Mouse (Mus musculus): Measurements from ENCODE around the gene Fras1. TPM values are rescaled to one million over a fixed set of nuclear protein-coding genes. Genes with fewer than 3 reads are reported as not detected.

Fras1 gene
- polyA plus RNA-seq, 1 experiment, result 0.08 TPM

GRCm38 (mm10) chr5:96722690-96723089 lies 348.9 kb downstream of the Fras1 start:
- no peaks in the 10 kb centered on the region for H3K9me3 ChIP-seq (ENCODE audit: control insufficient read depth, low read length)
- TF ChIP-seq GATA1 (IDR thresholded peaks at IDR 0.05; ENCODE audit: low read length) (no peak), TAL1 (IDR thresholded peaks at IDR 0.05; ENCODE audit: low read length) (no peak)
- no peak overlapping the region for H3K4me3 ChIP-seq (replicated peaks)
- H3K4me1 ChIP-seq (ENCODE audit: control insufficient read depth), result no peaks in the 10 kb centered on the region
- no peaks in the 10 kb centered on the region for H3K27me3 ChIP-seq (ENCODE audit: control insufficient read depth)
- no peaks in the 10 kb centered on the region for H3K36me3 ChIP-seq (ENCODE audit: control insufficient read depth)

GRCm38 (mm10) chr5:96739138-96739878 lies 365.6 kb downstream of the Fras1 start:
- Histone ChIP-seq H3K36me3 (ENCODE audit: control insufficient read depth) (no peaks in the 10 kb centered on the region), H3K4me3 (replicated peaks) (peak overlapping the region; percentile 27), H3K27me3 (ENCODE audit: control insufficient read depth) (no peaks in the 10 kb centered on the region), H3K4me1 (ENCODE audit: control insufficient read depth) (no peaks in the 10 kb centered on the region), H3K9me3 (ENCODE audit: control insufficient read depth, low read length) (no peaks in the 10 kb centered on the region)
- TF ChIP-seq TAL1 (IDR thresholded peaks at IDR 0.05; ENCODE audit: low read length), result no peak
- no peak for TF ChIP-seq GATA1 (IDR thresholded peaks at IDR 0.05; ENCODE audit: low read length)

GRCm38 (mm10) chr5:96747195-96747984 lies 373.6 kb downstream of the Fras1 start:
- no peaks in the 10 kb centered on the region for H3K4me1 ChIP-seq (ENCODE audit: control insufficient read depth)
- no peaks in the 10 kb centered on the region for H3K9me3 ChIP-seq (ENCODE audit: control insufficient read depth, low read length)
- H3K36me3 ChIP-seq (ENCODE audit: control insufficient read depth), result no peaks in the 10 kb centered on the region
- H3K4me3 ChIP-seq (replicated peaks), result no peak overlapping the region
- no peaks in the 10 kb centered on the region for H3K27me3 ChIP-seq (ENCODE audit: control insufficient read depth)
- TF ChIP-seq GATA1 (IDR thresholded peaks at IDR 0.05; ENCODE audit: low read length), result no peak
- no peak for TF ChIP-seq TAL1 (IDR thresholded peaks at IDR 0.05; ENCODE audit: low read length)

GRCm38 (mm10) chr5:96757615-96758014 lies 383.9 kb downstream of the Fras1 start:
- TF ChIP-seq TAL1 (IDR thresholded peaks at IDR 0.05; ENCODE audit: low read length) (no peak), GATA1 (IDR thresholded peaks at IDR 0.05; ENCODE audit: low read length) (no peak)

GRCm38 (mm10) chr5:96762021-96762420 lies 388.3 kb downstream of the Fras1 start:
- TF ChIP-seq TAL1 (IDR thresholded peaks at IDR 0.05; ENCODE audit: low read length), result no peak
- Histone ChIP-seq H3K27me3 (ENCODE audit: control insufficient read depth) (no peaks in the 10 kb centered on the region), H3K36me3 (ENCODE audit: control insufficient read depth) (no peaks in the 10 kb centered on the region; the same call in 1 of the 2 replicates), H3K4me1 (ENCODE audit: control insufficient read depth) (no peaks in the 10 kb centered on the region), H3K4me3 (replicated peaks) (no peak overlapping the region), H3K9me3 (ENCODE audit: control insufficient read depth, low read length) (no peaks in the 10 kb centered on the region)

More at GRCm38 (mm10) chr5:96757615-96758014, 383.9 kb downstream of the Fras1 start:
- Histone ChIP-seq H3K36me3 (ENCODE audit: control insufficient read depth) (no peaks in the 10 kb centered on the region; the same call in 1 of the 2 replicates), H3K4me3 (replicated peaks) (no peak overlapping the region), H3K27me3 (ENCODE audit: control insufficient read depth) (no peaks in the 10 kb centered on the region), H3K9me3 (ENCODE audit: control insufficient read depth, low read length) (no peaks in the 10 kb centered on the region), H3K4me1 (ENCODE audit: control insufficient read depth) (no peaks in the 10 kb centered on the region)

GRCm38 (mm10) chr5:96768846-96769471 lies 395.2 kb downstream of the Fras1 start:
- TF ChIP-seq GATA1 (IDR thresholded peaks at IDR 0.05; ENCODE audit: low read length), result no peak
- no peak for TF ChIP-seq TAL1 (IDR thresholded peaks at IDR 0.05; ENCODE audit: low read length)
- H3K4me1 ChIP-seq (ENCODE audit: control insufficient read depth), result no peaks in the 10 kb centered on the region
- no peaks in the 10 kb centered on the region for H3K9me3 ChIP-seq (ENCODE audit: control insufficient read depth, low read length)
- no peak overlapping the region for H3K4me3 ChIP-seq (replicated peaks)
- no peaks in the 10 kb centered on the region for H3K27me3 ChIP-seq (ENCODE audit: control insufficient read depth)
- no peaks in the 10 kb centered on the region for H3K36me3 ChIP-seq (ENCODE audit: control insufficient read depth)

GRCm38 (mm10) chr5:96783506-96784288 lies 409.9 kb downstream of the Fras1 start:
- H3K36me3 ChIP-seq (ENCODE audit: control insufficient read depth), result no peaks in the 10 kb centered on the region
- TF ChIP-seq TAL1 (IDR thresholded peaks at IDR 0.05; ENCODE audit: low read length), result no peak
- TF ChIP-seq GATA1 (IDR thresholded peaks at IDR 0.05; ENCODE audit: low read length), result no peak
- H3K27me3 ChIP-seq (ENCODE audit: control insufficient read depth), result no peaks in the 10 kb centered on the region
- H3K4me3 ChIP-seq (replicated peaks), result no peak overlapping the region
- H3K9me3 ChIP-seq (ENCODE audit: control insufficient read depth, low read length), result no peaks in the 10 kb centered on the region
- no peaks in the 10 kb centered on the region for H3K4me1 ChIP-seq (ENCODE audit: control insufficient read depth)

- H3K9me3 ChIP-seq (ENCODE audit: control insufficient read depth, low read length), result no peaks in the 10 kb centered on the region
- TF ChIP-seq GATA1 (IDR thresholded peaks at IDR 0.05; ENCODE audit: low read length) (no peak), TAL1 (IDR thresholded peaks at IDR 0.05; ENCODE audit: low read length) (no peak)
- no peaks in the 10 kb centered on the region for H3K4me1 ChIP-seq (ENCODE audit: control insufficient read depth)
- no peaks in the 10 kb centered on the region for H3K36me3 ChIP-seq (ENCODE audit: control insufficient read depth)
- H3K4me3 ChIP-seq (replicated peaks), result no peak overlapping the region
- no peaks in the 10 kb centered on the region for H3K27me3 ChIP-seq (ENCODE audit: control insufficient read depth)
These were observed 411.3 kb downstream of the Fras1 start for GRCm38 (mm10) chr5:96785096-96785495.

Data from erythroblast, embryonic 14.5 days (primary cell).